Mouse (Mus musculus): ENCODE results near the gene Flrt1. TPM values are rescaled to one million over a fixed set of nuclear protein-coding genes. Genes with fewer than 3 reads are reported as not detected.

The Flrt1 gene
- polyA plus RNA-seq (2014; fragmentation: Nextera tagmentation; extraction: Ambion mirVana) = 7.4 and 9.2 TPM in 2 replicates

DNA sequence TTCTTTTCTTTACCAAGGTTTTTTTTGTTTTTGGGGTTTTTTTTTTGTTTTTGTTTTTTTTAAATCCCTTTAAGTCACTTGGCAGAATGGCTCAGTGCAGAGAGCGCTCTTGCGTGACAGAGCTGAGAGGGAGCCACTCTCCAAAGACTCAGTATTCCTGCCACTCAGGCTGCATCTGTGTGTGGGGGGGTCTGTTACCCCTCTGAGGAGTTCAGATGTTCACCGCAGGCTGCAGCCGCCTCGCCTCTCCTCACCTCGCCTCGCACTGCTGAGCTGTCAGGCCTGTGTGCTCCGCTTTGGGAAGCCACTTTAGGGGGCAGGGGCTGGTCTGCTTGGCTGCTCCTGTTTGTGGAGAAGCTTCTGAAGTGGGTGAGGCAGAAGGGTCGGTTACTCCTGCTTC, at the start of gene Flrt1:
Gene Flrt1, minus strand, starts transcription at position 186 of the 400 bp plus-strand sequence.
- H3K4me2 ChIP-seq (replicated peaks; ENCODE audit: low read depth, low read length) = no peak within 1 kb of the TSS
- H3K27ac ChIP-seq (ENCODE audit: low read length) = no peak within 1 kb of the TSS
- no peaks in the 10 kb centered on the region for H3K9me3 ChIP-seq (ENCODE audit: control insufficient read depth, low read depth, low read length)
- 58% methylated on average over 9 of the region's 9 CpGs for WGBS
- no peak within 1 kb of the TSS for H3K9ac ChIP-seq (replicated peaks; ENCODE audit: low read depth, low read length)
- ATAC-seq (ENCODE audit: insufficient number of reproducible peaks, insufficient read depth, low FRiP score, low read depth) = no peak
- H3K4me3 ChIP-seq (ENCODE audit: low read depth, low read length) = no peak within 1 kb of the TSS
- no peaks in the 10 kb centered on the region for H3K27me3 ChIP-seq (ENCODE audit: control insufficient read depth, insufficient read depth, low read length)
- H3K36me3 ChIP-seq (ENCODE audit: control insufficient read depth, insufficient read depth, low read length) = no peaks in the 10 kb centered on the region
- H3K4me1 ChIP-seq (ENCODE audit: control insufficient read depth, insufficient read depth, low read length) = peaks cover 28% of the 10 kb centered on the region

DNA sequence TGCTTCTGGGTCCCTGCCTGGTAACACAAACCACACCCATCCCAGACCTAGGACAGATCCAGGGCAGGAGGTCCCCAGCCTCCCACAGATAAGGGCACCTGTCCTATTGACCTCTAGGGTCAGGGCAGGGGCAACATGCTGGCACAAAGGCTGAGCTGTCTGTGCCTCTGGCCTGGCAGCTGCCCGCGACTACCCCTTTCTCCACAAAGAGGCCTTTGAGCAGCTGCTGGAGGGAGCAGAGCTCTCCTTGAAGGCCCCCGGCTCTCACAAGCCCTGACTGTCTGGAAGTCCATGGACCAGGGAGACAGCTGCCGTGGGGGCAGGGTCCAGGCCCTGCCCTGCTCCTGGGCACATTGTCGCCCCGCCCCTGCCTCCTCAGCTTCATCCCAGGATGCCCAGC, 49.7 kb upstream of the Flrt1 start:
- no peaks in the 10 kb centered on the region for H3K36me3 ChIP-seq (ENCODE audit: control insufficient read depth, insufficient read depth, low read length)
- WGBS = 72% methylated on average over 6 of the region's 6 CpGs
- no peak overlapping the region for H3K4me2 ChIP-seq (replicated peaks; ENCODE audit: low read depth, low read length)
- H3K9me3 ChIP-seq (ENCODE audit: control insufficient read depth, low read depth, low read length) = no peaks in the 10 kb centered on the region
- H3K4me1 ChIP-seq (ENCODE audit: control insufficient read depth, insufficient read depth, low read length) = peaks cover 13% of the 10 kb centered on the region
- ATAC-seq (ENCODE audit: insufficient number of reproducible peaks, insufficient read depth, low FRiP score, low read depth) = peak; percentile 59; the same call in 1 of the 2 replicates
- H3K27me3 ChIP-seq (ENCODE audit: control insufficient read depth, insufficient read depth, low read length) = no peaks in the 10 kb centered on the region
- no peak overlapping the region for H3K27ac ChIP-seq (ENCODE audit: low read length)
- no peak overlapping the region for H3K9ac ChIP-seq (replicated peaks; ENCODE audit: low read depth, low read length)
- no peak overlapping the region for H3K4me3 ChIP-seq (ENCODE audit: low read depth, low read length)

DNA sequence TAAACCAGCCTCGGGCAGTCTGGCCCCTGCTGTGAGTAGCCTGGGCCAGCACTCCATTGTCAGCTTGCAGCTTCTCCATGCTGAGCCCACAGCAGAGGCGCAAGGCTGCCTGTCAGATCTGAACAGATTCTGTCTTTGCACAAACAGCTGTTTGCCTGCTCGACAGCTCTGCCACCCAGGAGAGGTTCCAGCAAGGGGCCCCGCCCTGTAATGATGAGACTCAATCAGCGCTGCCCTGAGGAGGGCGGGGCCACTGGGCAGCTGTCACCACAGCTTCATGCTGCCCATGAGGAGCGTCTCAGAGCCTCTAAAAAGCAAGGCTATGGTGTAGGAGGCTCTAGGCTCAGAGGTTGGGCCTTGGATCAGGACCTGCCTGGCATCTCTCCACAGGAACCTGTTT, 47.7 kb upstream of the Flrt1 start:
- Histone ChIP-seq H3K27ac (ENCODE audit: low read length) (peak overlapping the region; percentile 15; the same call in 1 of the 2 replicates), H3K27me3 (ENCODE audit: control insufficient read depth, insufficient read depth, low read length) (no peaks in the 10 kb centered on the region), H3K4me2 (replicated peaks; ENCODE audit: low read depth, low read length) (no peak overlapping the region), H3K9ac (replicated peaks; ENCODE audit: low read depth, low read length) (no peak overlapping the region), H3K9me3 (ENCODE audit: control insufficient read depth, low read depth, low read length) (no peaks in the 10 kb centered on the region), H3K36me3 (ENCODE audit: control insufficient read depth, insufficient read depth, low read length) (no peaks in the 10 kb centered on the region), H3K4me1 (ENCODE audit: control insufficient read depth, insufficient read depth, low read length) (peaks cover 18% of the 10 kb centered on the region; the same call in 1 of the 2 replicates), H3K4me3 (ENCODE audit: low read depth, low read length) (no peak overlapping the region)
- ATAC-seq (ENCODE audit: insufficient number of reproducible peaks, insufficient read depth, low FRiP score, low read depth) = no peak
- 23% methylated on average over 7 of the region's 7 CpGs for WGBS

DNA sequence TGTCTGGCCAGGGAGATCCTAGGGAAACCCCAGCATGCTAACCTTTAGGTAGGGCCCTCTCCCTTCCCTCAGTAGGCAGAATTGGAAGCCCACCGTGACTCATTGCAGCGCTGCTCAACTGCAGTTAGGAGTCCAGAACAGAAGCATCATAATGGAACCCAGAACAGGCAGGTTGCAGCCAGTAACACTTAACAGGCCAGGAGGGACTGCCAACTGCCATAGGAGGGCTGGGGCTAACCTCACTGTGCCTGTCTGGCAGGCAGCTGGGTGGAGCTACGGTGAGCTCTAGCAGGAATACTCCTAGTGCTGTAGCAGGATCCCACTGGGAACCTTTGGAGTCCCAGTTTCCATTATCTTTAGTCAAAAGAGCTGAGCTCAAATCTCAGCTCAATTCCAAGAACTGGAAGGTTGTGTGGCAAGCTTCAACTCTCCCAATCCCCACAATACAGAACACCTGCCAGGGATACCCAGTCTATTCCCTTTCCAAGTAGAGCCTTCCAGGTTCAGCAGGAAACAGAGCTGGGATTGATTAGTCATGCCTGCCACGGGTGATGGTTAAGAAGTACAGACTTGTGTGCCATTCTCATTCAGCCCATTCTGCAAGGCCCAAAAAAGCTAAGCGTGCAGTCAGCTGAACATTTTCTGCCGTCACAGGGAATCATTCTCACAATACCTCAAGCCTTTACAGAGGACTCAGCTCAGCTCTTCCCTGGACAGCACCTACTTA, 46.6 kb upstream of the Flrt1 start:
- Histone ChIP-seq H3K27me3 (ENCODE audit: control insufficient read depth, insufficient read depth, low read length) (no peaks in the 10 kb centered on the region), H3K36me3 (ENCODE audit: control insufficient read depth, insufficient read depth, low read length) (no peaks in the 10 kb centered on the region), H3K9me3 (ENCODE audit: control insufficient read depth, low read depth, low read length) (no peaks in the 10 kb centered on the region), H3K4me2 (replicated peaks; ENCODE audit: low read depth, low read length) (no peak overlapping the region), H3K4me1 (ENCODE audit: control insufficient read depth, insufficient read depth, low read length) (peaks cover 19% of the 10 kb centered on the region; the same call in 1 of the 2 replicates), H3K9ac (replicated peaks; ENCODE audit: low read depth, low read length) (no peak overlapping the region), H3K4me3 (ENCODE audit: low read depth, low read length) (no peak overlapping the region), H3K27ac (ENCODE audit: low read length) (no peak overlapping the region)
- WGBS = 85% methylated on average over 6 of the region's 6 CpGs
- no peak for ATAC-seq (ENCODE audit: insufficient number of reproducible peaks, insufficient read depth, low FRiP score, low read depth)

DNA sequence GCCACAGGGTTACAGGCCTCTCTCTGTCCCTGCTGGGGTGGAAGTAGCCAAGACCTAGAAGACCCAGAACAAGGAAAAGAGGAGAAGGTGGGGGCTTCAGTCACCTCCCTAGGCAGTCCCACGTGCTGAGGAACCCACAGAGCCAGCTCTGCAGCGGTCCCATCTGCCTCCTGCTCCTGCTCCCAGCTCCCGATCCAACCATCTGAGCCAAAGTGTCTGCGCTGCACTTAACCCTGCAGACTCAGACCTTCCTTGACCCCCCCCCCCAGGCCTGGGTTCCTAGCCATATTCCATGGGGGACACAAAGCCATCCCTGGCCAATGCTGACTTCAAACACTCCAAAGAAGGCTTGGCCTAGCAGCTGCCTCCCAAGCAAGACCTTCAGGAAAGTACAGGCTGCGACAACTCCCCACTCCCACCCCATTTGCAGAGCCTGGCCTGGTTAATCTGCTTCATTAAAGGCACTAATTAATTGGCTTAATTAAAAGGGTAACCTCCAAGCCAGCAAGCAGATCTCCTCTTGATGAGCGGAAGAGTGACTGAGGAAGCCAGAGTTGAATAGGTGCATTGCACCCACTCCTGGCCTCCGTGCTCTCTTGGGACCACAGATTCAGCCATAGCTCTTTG, 45.9 kb upstream of the Flrt1 start:
- ATAC-seq (ENCODE audit: insufficient number of reproducible peaks, insufficient read depth, low FRiP score, low read depth) = no peak
- WGBS = 81% methylated on average over 7 of the region's 7 CpGs
- Histone ChIP-seq H3K27me3 (ENCODE audit: control insufficient read depth, insufficient read depth, low read length) (no peaks in the 10 kb centered on the region), H3K4me2 (replicated peaks; ENCODE audit: low read depth, low read length) (no peak overlapping the region), H3K4me3 (ENCODE audit: low read depth, low read length) (no peak overlapping the region), H3K9me3 (ENCODE audit: control insufficient read depth, low read depth, low read length) (no peaks in the 10 kb centered on the region), H3K4me1 (ENCODE audit: control insufficient read depth, insufficient read depth, low read length) (peaks cover 19% of the 10 kb centered on the region; the same call in 1 of the 2 replicates), H3K36me3 (ENCODE audit: control insufficient read depth, insufficient read depth, low read length) (no peaks in the 10 kb centered on the region), H3K9ac (replicated peaks; ENCODE audit: low read depth, low read length) (no peak overlapping the region), H3K27ac (ENCODE audit: low read length) (no peak overlapping the region)

DNA sequence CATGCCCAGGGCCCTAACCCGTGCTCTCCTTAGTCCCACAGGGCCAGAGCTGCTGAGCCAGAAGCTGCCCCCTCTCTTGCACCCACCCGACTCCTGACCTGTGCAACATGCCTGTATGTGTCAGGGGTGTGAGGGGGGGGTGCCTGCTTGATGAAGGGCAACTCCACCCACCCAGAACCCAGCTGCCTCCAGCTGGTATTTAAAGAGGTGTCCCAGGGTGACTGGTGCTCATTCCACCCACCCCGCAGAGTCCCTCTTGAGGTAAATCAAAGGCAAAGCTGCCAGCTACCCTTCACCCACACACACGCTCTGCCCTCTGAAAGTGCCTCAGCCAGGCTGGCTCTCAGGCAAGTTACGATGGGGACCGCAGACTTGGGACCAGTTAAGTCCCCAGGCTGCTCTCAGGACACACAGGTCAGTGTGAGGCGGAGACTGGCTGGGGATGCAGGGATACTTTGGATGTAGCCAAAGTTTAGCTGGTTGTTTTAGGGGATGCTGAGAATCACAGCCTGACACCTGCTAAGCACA, 43.7 kb upstream of the Flrt1 start:
- no peak for ATAC-seq (ENCODE audit: insufficient number of reproducible peaks, insufficient read depth, low FRiP score, low read depth)
- peaks cover 19% of the 10 kb centered on the region; the same call in 1 of the 2 replicates for H3K4me1 ChIP-seq (ENCODE audit: control insufficient read depth, insufficient read depth, low read length)
- H3K4me2 ChIP-seq (replicated peaks; ENCODE audit: low read depth, low read length) = no peak overlapping the region
- no peak overlapping the region for H3K4me3 ChIP-seq (ENCODE audit: low read depth, low read length)
- no peaks in the 10 kb centered on the region for H3K36me3 ChIP-seq (ENCODE audit: control insufficient read depth, insufficient read depth, low read length)
- H3K27ac ChIP-seq (ENCODE audit: low read length) = no peak overlapping the region
- no peaks in the 10 kb centered on the region for H3K9me3 ChIP-seq (ENCODE audit: control insufficient read depth, low read depth, low read length)
- H3K9ac ChIP-seq (replicated peaks; ENCODE audit: low read depth, low read length) = no peak overlapping the region
- H3K27me3 ChIP-seq (ENCODE audit: control insufficient read depth, insufficient read depth, low read length) = no peaks in the 10 kb centered on the region
- WGBS = 75% methylated on average over 7 of the region's 7 CpGs

DNA sequence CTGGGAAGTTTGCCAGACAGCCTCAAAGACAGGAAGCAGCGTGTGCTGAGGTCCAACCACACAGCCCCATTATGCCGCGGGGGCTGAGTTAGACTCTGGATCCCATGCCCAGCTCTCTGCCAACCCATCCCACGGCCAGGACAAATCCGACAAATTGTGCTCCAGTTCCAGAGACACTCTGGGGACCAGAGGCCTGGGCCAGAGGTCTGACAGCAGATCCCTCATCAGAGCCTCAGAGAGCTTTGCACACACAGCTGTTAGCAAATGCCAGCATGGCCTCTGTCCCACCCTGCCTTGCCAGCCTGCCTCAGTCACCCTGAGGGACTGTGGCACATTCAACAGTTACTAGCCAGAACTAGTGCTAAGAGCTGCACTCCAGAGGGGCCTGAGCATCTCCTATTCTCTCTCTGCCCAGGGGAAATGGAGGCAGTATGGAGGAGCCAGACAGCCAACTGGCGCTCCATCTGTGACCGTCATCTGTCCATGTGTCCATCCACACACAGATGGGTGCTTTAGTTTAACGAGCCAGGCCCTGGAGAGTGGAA, 43.1 kb upstream of the Flrt1 start:
- H3K36me3 ChIP-seq (ENCODE audit: control insufficient read depth, insufficient read depth, low read length) = no peaks in the 10 kb centered on the region
- H3K4me2 ChIP-seq (replicated peaks; ENCODE audit: low read depth, low read length) = no peak overlapping the region
- ATAC-seq (ENCODE audit: insufficient number of reproducible peaks, insufficient read depth, low FRiP score, low read depth) = no peak
- H3K27me3 ChIP-seq (ENCODE audit: control insufficient read depth, insufficient read depth, low read length) = no peaks in the 10 kb centered on the region
- no peaks in the 10 kb centered on the region for H3K9me3 ChIP-seq (ENCODE audit: control insufficient read depth, low read depth, low read length)
- H3K4me3 ChIP-seq (ENCODE audit: low read depth, low read length) = no peak overlapping the region
- H3K4me1 ChIP-seq (ENCODE audit: control insufficient read depth, insufficient read depth, low read length) = peaks cover 20% of the 10 kb centered on the region
- H3K9ac ChIP-seq (replicated peaks; ENCODE audit: low read depth, low read length) = no peak overlapping the region
- H3K27ac ChIP-seq (ENCODE audit: low read length) = no peak overlapping the region
- WGBS = 65% methylated on average over 8 of the region's 8 CpGs

DNA sequence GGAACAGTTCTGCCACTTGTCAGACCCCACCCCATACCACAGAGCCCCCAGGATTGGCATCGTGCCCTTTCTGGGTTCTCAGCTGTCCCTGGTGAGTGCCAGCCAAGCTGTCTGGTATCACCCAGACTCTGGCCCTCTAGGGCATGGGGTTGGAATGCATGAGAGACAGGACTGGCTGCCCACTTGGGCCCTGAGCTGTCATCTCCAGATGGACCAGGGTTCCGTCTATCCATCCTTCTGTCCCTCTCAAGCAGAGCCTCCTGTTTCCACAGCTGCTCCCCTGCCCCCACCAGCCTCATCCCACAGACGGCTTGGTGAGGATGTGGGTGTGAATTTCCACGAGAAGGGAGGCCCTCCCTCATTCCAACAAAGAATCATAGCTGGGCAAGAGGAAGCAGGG, 42.6 kb upstream of the Flrt1 start:
- ATAC-seq (ENCODE audit: insufficient number of reproducible peaks, insufficient read depth, low FRiP score, low read depth) = no peak

More for the DNA sequence above, 42.6 kb upstream of the Flrt1 start:
- no peaks in the 10 kb centered on the region for H3K9me3 ChIP-seq (ENCODE audit: control insufficient read depth, low read depth, low read length)
- H3K4me3 ChIP-seq (ENCODE audit: low read depth, low read length) = no peak overlapping the region
- H3K36me3 ChIP-seq (ENCODE audit: control insufficient read depth, insufficient read depth, low read length) = no peaks in the 10 kb centered on the region
- no peak overlapping the region for H3K9ac ChIP-seq (replicated peaks; ENCODE audit: low read depth, low read length)
- no peak overlapping the region for H3K27ac ChIP-seq (ENCODE audit: low read length)
- no peak overlapping the region for H3K4me2 ChIP-seq (replicated peaks; ENCODE audit: low read depth, low read length)
- H3K4me1 ChIP-seq (ENCODE audit: control insufficient read depth, insufficient read depth, low read length) = peaks cover 21% of the 10 kb centered on the region
- WGBS = 41% methylated on average over 4 of the region's 4 CpGs
- H3K27me3 ChIP-seq (ENCODE audit: control insufficient read depth, insufficient read depth, low read length) = no peaks in the 10 kb centered on the region
